Mouse (Mus musculus): ENCODE data around the gene Ugdh. TPM values are rescaled to one million over a fixed set of nuclear protein-coding genes. Genes with fewer than 3 reads are reported as not detected.
A peak's percentile ranks its signal among the peaks of the same experiment; 100 is the strongest.

Ugdh gene
- polyA plus RNA-seq, 1 experiment from 2014 or later = 50.4 TPM

GRCm38 (mm10) chr5:65424215-65424614 lies 11.5 kb downstream of the Ugdh start:
- H3K9ac ChIP-seq (replicated peaks) = no peak overlapping the region
- H3K9me3 ChIP-seq = no peaks in the 10 kb centered on the region
- no peaks in the 10 kb centered on the region for H3K27me3 ChIP-seq
- H3K27ac ChIP-seq = no peak overlapping the region
- no peak overlapping the region for H3K4me3 ChIP-seq (replicated peaks)
- 93% methylated on average over 6 of the region's 6 CpGs for WGBS
- peaks cover 70% of the 10 kb centered on the region for H3K36me3 ChIP-seq
- no peak overlapping the region for H3K4me2 ChIP-seq (replicated peaks)
- ATAC-seq = no peak
- 0 out of 2 replicates have a peak, but pooled peaks cover 4% of the 10 kb centered on the region for H3K4me1 ChIP-seq (replicated peaks)

GRCm38 (mm10) chr5:65422803-65423202 lies 12.9 kb downstream of the Ugdh start:
- Histone ChIP-seq H3K36me3 (peaks cover 81% of the 10 kb centered on the region), H3K27me3 (no peaks in the 10 kb centered on the region), H3K9ac (replicated peaks) (no peak overlapping the region), H3K27ac (no peak overlapping the region), H3K4me1 (replicated peaks) (no peaks in the 10 kb centered on the region), H3K4me2 (replicated peaks) (no peak overlapping the region), H3K9me3 (no peaks in the 10 kb centered on the region), H3K4me3 (replicated peaks) (no peak overlapping the region)
- 96% methylated on average over 8 of the region's 8 CpGs for WGBS
- no peak for ATAC-seq

- Histone ChIP-seq H3K36me3 (peaks cover 85% of the 10 kb centered on the region), H3K27ac (no peak overlapping the region), H3K27me3 (no peaks in the 10 kb centered on the region), H3K4me1 (replicated peaks) (peaks cover 5% of the 10 kb centered on the region), H3K9me3 (no peaks in the 10 kb centered on the region), H3K4me3 (replicated peaks) (no peak overlapping the region), H3K9ac (replicated peaks) (no peak overlapping the region), H3K4me2 (replicated peaks) (no peak overlapping the region)
- 87% methylated on average over 6 of the region's 6 CpGs for WGBS
- ATAC-seq = no peak
Observed at GRCm38 (mm10) chr5:65420822-65421221, 14.9 kb downstream of the Ugdh start.

GRCm38 (mm10) chr5:65419136-65419535 lies 16.6 kb downstream of the Ugdh start:
- Histone ChIP-seq H3K36me3 (peaks cover 80% of the 10 kb centered on the region), H3K27me3 (no peaks in the 10 kb centered on the region), H3K27ac (no peak overlapping the region), H3K9ac (replicated peaks) (no peak overlapping the region), H3K4me1 (replicated peaks) (peaks cover 8% of the 10 kb centered on the region), H3K9me3 (no peaks in the 10 kb centered on the region), H3K4me3 (replicated peaks) (no peak overlapping the region), H3K4me2 (replicated peaks) (no peak overlapping the region)
- no peak for ATAC-seq
- 70% methylated on average over 10 of the region's 10 CpGs for WGBS

- no peaks in the 10 kb centered on the region for H3K27me3 ChIP-seq
- 21% methylated on average over 26 of the region's 26 CpGs for WGBS
- no peak overlapping the region; the same call in 1 of the 2 replicates for H3K4me3 ChIP-seq (replicated peaks)
- H3K9ac ChIP-seq (replicated peaks) = peak overlapping the region; percentile 52
- H3K9me3 ChIP-seq = no peaks in the 10 kb centered on the region
- peak; percentile 37; the same call in 1 of the 2 replicates for ATAC-seq
- peak overlapping the region; percentile 35; the same call in 1 of the 2 replicates for H3K27ac ChIP-seq
- H3K36me3 ChIP-seq = peaks cover 73% of the 10 kb centered on the region
- H3K4me1 ChIP-seq (replicated peaks) = peaks cover 8% of the 10 kb centered on the region
- H3K4me2 ChIP-seq (replicated peaks) = no peak overlapping the region
Observed at GRCm38 (mm10) chr5:65415653-65416458, 19.9 kb downstream of the Ugdh start.

- H3K27ac ChIP-seq = peak overlapping the region; percentile 19
- H3K36me3 ChIP-seq = peaks cover 74% of the 10 kb centered on the region
- H3K27me3 ChIP-seq = no peaks in the 10 kb centered on the region
- H3K4me2 ChIP-seq (replicated peaks) = no peak overlapping the region
- no peak overlapping the region for H3K4me3 ChIP-seq (replicated peaks)
- peaks cover 4% of the 10 kb centered on the region; the same call in 1 of the 2 replicates for H3K4me1 ChIP-seq (replicated peaks)
- no peak for ATAC-seq
- WGBS = 22% methylated on average over 12 of the region's 12 CpGs
- H3K9ac ChIP-seq (replicated peaks) = 0 out of 2 replicates have a peak overlapping the region, but pooled peaks have one; percentile 24
- H3K9me3 ChIP-seq = no peaks in the 10 kb centered on the region
Observed at GRCm38 (mm10) chr5:65407989-65408388, 27.8 kb downstream of the Ugdh start.

GRCm38 (mm10) chr5:65401251-65401994 lies 34.3 kb downstream of the Ugdh start:
- WGBS = 29% methylated on average over 2 of the region's 2 CpGs
- H3K27me3 ChIP-seq = no peaks in the 10 kb centered on the region
- ATAC-seq = no peak
- H3K9ac ChIP-seq (replicated peaks) = no peak overlapping the region
- H3K4me2 ChIP-seq (replicated peaks) = no peak overlapping the region
- H3K4me3 ChIP-seq (replicated peaks) = no peak overlapping the region
- no peak overlapping the region for H3K27ac ChIP-seq
- H3K36me3 ChIP-seq = peaks cover 73% of the 10 kb centered on the region
- H3K4me1 ChIP-seq (replicated peaks) = no peaks in the 10 kb centered on the region
- H3K9me3 ChIP-seq = no peaks in the 10 kb centered on the region

- Histone ChIP-seq H3K36me3 (peaks cover 44% of the 10 kb centered on the region), H3K27ac (no peak overlapping the region), H3K4me2 (replicated peaks) (no peak overlapping the region), H3K4me1 (replicated peaks) (peaks cover 26% of the 10 kb centered on the region), H3K9me3 (no peaks in the 10 kb centered on the region), H3K4me3 (replicated peaks) (no peak overlapping the region), H3K27me3 (no peaks in the 10 kb centered on the region), H3K9ac (replicated peaks) (no peak overlapping the region)
- WGBS = 89% methylated on average over 7 of the region's 7 CpGs
- ATAC-seq = no peak
Observed at GRCm38 (mm10) chr5:65394425-65394824, 41.3 kb downstream of the Ugdh start.

GRCm38 (mm10) chr5:65391753-65392152 lies 44.0 kb downstream of the Ugdh start:
- Histone ChIP-seq H3K4me3 (replicated peaks) (peak overlapping the region; percentile 98), H3K27me3 (no peaks in the 10 kb centered on the region), H3K27ac (peak overlapping the region; percentile 75), H3K4me1 (replicated peaks) (peaks cover 37% of the 10 kb centered on the region), H3K9ac (replicated peaks) (peak overlapping the region; percentile 76), H3K9me3 (no peaks in the 10 kb centered on the region), H3K36me3 (peaks cover 52% of the 10 kb centered on the region), H3K4me2 (replicated peaks) (peak overlapping the region; percentile 78)
- peak; percentile 15 for ATAC-seq
- WGBS = 4% methylated on average over 12 of the region's 12 CpGs

GRCm38 (mm10) chr5:65390648-65391644 lies 44.8 kb downstream of the Ugdh start, which contains the start of the genes Rpl9 and Lias:
TSS of gene Rpl9 (minus strand) at chr5:65391444.
TSS of gene Lias (plus strand) at chr5:65391497.
- WGBS = under 1% methylated on average over 83 of the region's 83 CpGs
- no peaks in the 10 kb centered on the region for H3K27me3 ChIP-seq
- peak within 1 kb of the TSS; percentile 99 for H3K9ac ChIP-seq (replicated peaks)
- peaks cover 45% of the 10 kb centered on the region for H3K36me3 ChIP-seq
- peak; percentile 97 for ATAC-seq
- peaks cover 37% of the 10 kb centered on the region for H3K4me1 ChIP-seq (replicated peaks)
- peak within 1 kb of the TSS; percentile 90 for H3K4me2 ChIP-seq (replicated peaks)
- H3K9me3 ChIP-seq = no peaks in the 10 kb centered on the region
- H3K27ac ChIP-seq = peak within 1 kb of the TSS; percentile 93
- H3K4me3 ChIP-seq (replicated peaks) = peak within 1 kb of the TSS; percentile 98

Measured in midbrain, embryonic 13.5 days (tissue).